Mouse (Mus musculus): ENCODE data around the gene Nsg1. TPM values are rescaled to one million over a fixed set of nuclear protein-coding genes. Genes with fewer than 3 reads are reported as not detected.
A peak's percentile ranks its signal among the peaks of the same experiment; 100 is the strongest.

Gene Nsg1
- total RNA-seq, 2 experiments from 2014 or later, result not detected

GRCm38 (mm10) chr5:38091046-38091965 is 68.4 kb downstream of the Nsg1 start:
- 0 out of 2 replicates have a peak, but pooled peaks have one; percentile 76 for ATAC-seq (replicated peaks; ENCODE audit: low FRiP score, poor library complexity, severe bottlenecking)

- ATAC-seq (replicated peaks; ENCODE audit: low FRiP score, poor library complexity, severe bottlenecking), result no peak
Measured at GRCm38 (mm10) chr5:38090581-38090980, 69.1 kb downstream of the Nsg1 start.

GRCm38 (mm10) chr5:38090111-38090510 is 69.6 kb downstream of the Nsg1 start:
- no peak for ATAC-seq (replicated peaks; ENCODE audit: low FRiP score, poor library complexity, severe bottlenecking)

Other genes with a start within 250 kb of the Nsg1 start
- gene Stx18, start 121.2 kb downstream of the Nsg1 start, total RNA-seq (2015; ENCODE audit: low replicate concordance), result 2.9 and 10.7 TPM in 2 replicates
- gene Stx18, start 121.2 kb downstream of the Nsg1 start, total RNA-seq (2017; ENCODE audit: low replicate concordance), result 6.0 and 16.3 TPM in 2 replicates
- gene Zbtb49, start 60.5 kb upstream of the Nsg1 start, total RNA-seq (2015; ENCODE audit: low replicate concordance), result 1.0 and 13.4 TPM in 2 replicates
- 1.9 and 2.0 TPM in 2 replicates for gene Zbtb49, start 60.5 kb upstream of the Nsg1 start, total RNA-seq (2017; ENCODE audit: low replicate concordance)
- gene Lyar, start 60.6 kb upstream of the Nsg1 start, total RNA-seq (2015; ENCODE audit: low replicate concordance), result 13.6 and 34.0 TPM in 2 replicates
- gene Lyar, start 60.6 kb upstream of the Nsg1 start, total RNA-seq (2017; ENCODE audit: low replicate concordance), result 17.1 and 30.5 TPM in 2 replicates
- 27.3 and 39.7 TPM in 2 replicates for gene Tmem128, start 100.3 kb upstream of the Nsg1 start, total RNA-seq (2015; ENCODE audit: low replicate concordance)
- 12.8 and 17.7 TPM in 2 replicates for gene Tmem128, start 100.3 kb upstream of the Nsg1 start, total RNA-seq (2017; ENCODE audit: low replicate concordance)
- not detected in 2 replicates for gene Otop1, start 116.1 kb upstream of the Nsg1 start, total RNA-seq (2015; ENCODE audit: low replicate concordance)
- gene Otop1, start 116.1 kb upstream of the Nsg1 start, total RNA-seq (2017; ENCODE audit: low replicate concordance), result not detected in 2 replicates
- gene Drd5, start 159.5 kb upstream of the Nsg1 start, total RNA-seq (2015; ENCODE audit: low replicate concordance), result not detected in 2 replicates
- not detected in 2 replicates for gene Drd5, start 159.5 kb upstream of the Nsg1 start, total RNA-seq (2017; ENCODE audit: low replicate concordance)